Mouse (Mus musculus) urinary bladder, postnatal 25 days (tissue): ENCODE results near the gene Hoxc5.

Source experiments
- DNase-seq: peaks from one replicate; pipeline ENCODE4 v3.0.0; 2022; ENCODE audit warnings: low spot score

The Hoxc5 gene

GRCm38 (mm10) chr15:102967511-102968397 lies 511 bp downstream of the Hoxc5 start:
- DNase-seq = no peak

GRCm38 (mm10) chr15:102969296-102969695 lies 2.1 kb downstream of the Hoxc5 start:
- no peak for DNase-seq

GRCm38 (mm10) chr15:102970740-102971139 lies 3.5 kb downstream of the Hoxc5 start:
- peak; percentile 40 for DNase-seq

DNA sequence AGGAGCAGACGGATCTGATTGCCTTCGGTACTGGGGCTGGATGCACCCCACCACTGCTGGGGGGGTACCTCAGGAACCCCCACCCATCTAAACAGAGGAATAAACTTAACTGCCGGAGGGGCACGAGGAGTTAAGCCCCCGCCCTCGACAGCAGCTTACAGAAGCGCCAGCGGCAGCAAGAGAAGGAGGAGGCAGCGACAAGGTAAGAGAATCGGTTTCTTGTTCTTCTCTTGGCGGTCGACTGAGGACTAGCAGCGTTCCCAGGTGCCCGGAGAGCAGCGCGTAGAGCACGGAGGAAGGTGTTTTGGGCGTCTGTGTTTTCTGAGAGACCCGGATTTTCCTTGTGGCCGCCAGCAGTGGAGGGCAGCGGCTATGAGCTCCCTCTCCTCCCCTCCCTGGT lies 5.0 kb downstream of the Hoxc5 start:
- no peak for DNase-seq

DNA sequence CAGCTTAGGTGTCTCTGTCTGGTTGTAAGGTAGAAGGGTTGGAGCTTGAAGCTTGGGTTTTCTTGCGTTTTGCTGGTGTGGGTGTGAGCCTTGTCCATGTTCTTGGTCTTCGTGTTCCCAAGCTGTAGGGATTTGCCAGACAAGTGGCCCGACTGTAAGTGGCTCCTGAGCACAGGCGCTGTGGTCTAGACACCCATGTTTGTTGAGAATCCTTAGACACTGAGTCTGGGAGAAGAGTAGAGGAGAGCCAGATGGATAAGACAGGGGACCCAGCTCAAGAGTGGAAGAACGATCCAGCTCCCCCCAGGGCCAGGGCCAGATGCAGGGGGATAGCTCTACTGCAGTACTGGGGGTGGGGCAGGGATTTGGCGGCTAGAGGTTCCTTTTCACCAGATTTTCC lies 5.5 kb downstream of the Hoxc5 start:
- DNase-seq = no peak

GRCm38 (mm10) chr15:102975034-102975433 lies 7.8 kb downstream of the Hoxc5 start:
- DNase-seq = no peak

DNA sequence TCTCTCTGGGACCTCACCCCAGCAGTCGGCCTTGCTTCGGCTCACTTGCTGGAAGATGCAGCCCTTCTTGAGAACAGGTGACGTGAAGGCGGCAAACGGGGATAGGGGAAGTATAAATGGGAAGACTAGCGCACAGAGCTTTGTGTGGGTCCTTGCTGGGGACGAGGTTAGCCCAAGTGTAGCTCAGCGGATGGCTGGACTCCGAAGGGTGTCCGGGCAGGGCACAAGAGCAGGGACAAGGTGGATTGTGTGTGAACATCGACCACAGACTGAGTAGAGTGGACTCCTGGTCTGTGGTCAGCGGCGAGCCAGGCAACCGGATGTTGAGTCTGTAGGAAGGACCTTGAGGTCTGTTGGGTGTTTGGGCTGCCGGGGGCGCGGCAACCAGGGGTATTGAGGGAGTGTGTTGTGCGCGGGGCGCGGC lies 8.5 kb downstream of the Hoxc5 start:
- DNase-seq = no peak

DNA sequence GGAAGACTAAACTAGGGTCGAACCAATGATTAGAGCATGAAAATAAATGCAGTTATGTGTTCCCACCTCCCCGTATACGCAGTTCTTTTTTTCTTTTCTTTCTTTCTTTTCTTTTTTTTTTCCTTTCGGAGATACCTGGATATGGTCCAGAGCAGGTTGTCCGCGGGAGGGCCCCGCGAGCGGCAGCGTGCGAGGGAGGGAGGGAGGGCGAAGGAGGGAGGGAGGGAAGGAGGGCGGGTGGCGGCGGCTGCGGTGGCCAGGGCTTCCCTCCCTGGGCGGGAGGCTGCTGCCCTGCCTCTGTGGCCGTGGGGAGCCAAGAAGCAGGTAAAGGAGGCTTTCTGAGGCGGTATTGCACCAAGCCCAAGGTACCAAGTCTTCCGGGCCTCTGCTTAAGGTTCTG lies 8.9 kb downstream of the Hoxc5 start, which contains the start of gene Hoxc9:
Gene Hoxc9 (plus strand): TSS at position 269 of the 400 bp plus-strand sequence.
- DNase-seq = no peak

GRCm38 (mm10) chr15:102976631-102977422 lies 9.6 kb downstream of the Hoxc5 start:
- DNase-seq = no peak

GRCm38 (mm10) chr15:102977423-102977974 lies 10.3 kb downstream of the Hoxc5 start:
- no peak for DNase-seq

GRCm38 (mm10) chr15:102978615-102979515 lies 11.6 kb downstream of the Hoxc5 start:
- DNase-seq = no peak

DNA sequence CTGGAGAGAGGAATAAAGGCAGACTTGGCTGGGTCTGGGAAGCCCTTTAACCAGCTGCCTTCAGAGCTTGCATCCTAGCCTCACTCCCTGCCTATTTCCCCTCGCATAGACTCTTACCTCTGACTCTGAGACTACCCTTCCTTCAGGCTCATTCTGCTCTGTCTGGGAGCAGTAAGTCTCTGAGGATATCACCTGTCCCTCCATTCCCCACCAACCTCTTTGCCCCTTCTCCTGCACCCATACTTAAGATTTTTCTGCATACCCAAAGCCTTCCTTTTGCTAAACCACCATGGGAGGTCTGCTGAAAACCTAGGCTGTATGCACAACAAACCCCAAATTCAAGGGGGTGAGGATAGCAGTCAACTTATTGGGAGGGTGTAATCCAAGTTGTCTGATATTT lies 12.7 kb downstream of the Hoxc5 start:
- no peak for DNase-seq

- DNase-seq = no peak
Observed at GRCm38 (mm10) chr15:102980352-102980751, 13.1 kb downstream of the Hoxc5 start.

GRCm38 (mm10) chr15:102980912-102981311 lies 13.7 kb downstream of the Hoxc5 start:
- no peak for DNase-seq

GRCm38 (mm10) chr15:102981379-102982288 lies 14.4 kb downstream of the Hoxc5 start:
- peak; percentile 34 for DNase-seq

GRCm38 (mm10) chr15:102983716-102984115 lies 16.5 kb downstream of the Hoxc5 start:
- DNase-seq = no peak

GRCm38 (mm10) chr15:102984521-102984920 lies 17.3 kb downstream of the Hoxc5 start:
- DNase-seq = no peak

- DNase-seq = no peak
Observed at GRCm38 (mm10) chr15:102984925-102985324, 17.7 kb downstream of the Hoxc5 start.

- peak; percentile 97 for DNase-seq
Observed at GRCm38 (mm10) chr15:102987124-102987833, 20.0 kb downstream of the Hoxc5 start.

DNA sequence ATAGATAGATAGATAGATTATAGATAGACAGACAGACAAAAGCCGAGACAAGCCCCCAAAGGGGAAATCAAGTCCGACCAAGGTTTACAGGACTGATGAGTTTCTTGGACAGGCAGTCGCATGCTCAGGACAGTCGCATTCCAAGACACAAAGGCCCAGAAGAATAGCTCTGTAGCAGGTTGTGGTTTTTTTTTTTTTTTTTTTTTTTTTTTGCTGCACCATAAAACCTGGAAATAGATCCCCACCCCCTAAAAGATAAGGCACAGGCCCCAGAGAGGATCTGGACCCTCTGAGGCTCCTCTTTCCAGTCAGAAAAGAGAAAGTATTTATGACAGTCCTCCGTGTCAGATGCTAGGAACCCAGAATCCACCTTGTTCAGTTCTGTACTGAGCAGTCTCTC lies 20.8 kb downstream of the Hoxc5 start:
- DNase-seq = no peak
